Mouse (Mus musculus) naive thymus-derived CD4-positive, alpha-beta T cell, adult 2 months (primary cell): ENCODE data around the gene Gnpat.

Experiments used
- DNase-seq: peaks from one replicate; pipeline ENCODE4 v3.0.0-alpha.2; 2011; ENCODE audit warnings: low read depth

The Gnpat gene

DNA sequence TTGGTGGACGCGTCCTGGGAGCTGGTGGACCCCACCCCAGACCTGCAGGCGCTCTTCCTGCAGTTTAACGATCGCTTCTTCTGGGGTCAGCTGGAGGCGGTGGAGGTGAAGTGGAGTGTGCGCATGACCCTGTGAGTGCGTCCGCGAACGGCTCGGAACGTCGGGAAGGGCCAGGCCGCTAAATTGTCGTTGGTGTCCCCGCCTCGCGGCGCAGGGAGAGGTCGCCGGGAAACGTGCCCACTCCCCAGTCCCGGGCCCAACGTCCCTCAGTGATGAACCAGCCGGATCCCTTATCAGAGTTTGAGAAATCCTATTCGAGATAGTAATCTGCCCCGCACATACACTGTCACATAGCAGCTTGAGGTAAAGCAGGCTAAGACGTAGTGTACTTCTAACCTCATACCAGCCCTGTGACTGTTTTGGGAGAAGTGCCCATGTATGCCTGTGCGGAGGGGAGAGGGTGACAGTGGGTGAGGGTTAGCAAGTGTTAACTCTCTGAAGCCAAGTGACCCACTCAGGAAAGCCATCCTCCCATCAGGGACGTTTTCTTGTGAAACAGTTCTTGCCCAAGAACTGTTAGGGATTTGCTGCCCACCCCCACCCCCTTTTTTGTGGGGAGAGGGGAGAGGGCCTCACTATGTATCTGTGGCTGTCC is 35.5 kb downstream of the Gnpat start:
- no peak for DNase-seq

- no peak for DNase-seq
Measured at GRCm38 (mm10) chr8:124903198-124903597, 40.4 kb downstream of the Gnpat start.

GRCm38 (mm10) chr8:124905482-124905881 is 42.6 kb downstream of the Gnpat start:
- no peak for DNase-seq

DNA sequence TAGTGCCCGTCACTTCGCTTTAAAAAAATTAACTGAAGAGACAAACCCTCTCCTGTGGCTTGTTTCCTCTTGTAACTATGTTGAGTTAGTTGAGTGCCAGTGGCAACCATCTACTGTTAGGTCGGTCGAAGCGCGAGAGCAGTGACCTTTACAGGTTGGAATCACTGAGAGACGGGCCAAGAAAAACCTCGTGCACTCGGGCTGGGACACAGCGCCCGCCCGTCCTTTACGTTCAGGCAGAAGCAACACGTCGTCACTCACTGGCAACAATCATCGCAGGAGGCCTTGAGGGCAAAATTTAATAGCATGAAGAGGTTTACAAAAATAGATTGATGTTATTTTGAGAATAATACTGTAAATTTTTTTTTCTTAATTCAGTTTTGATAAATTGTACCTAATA is 47.1 kb downstream of the Gnpat start:
- no peak for DNase-seq

- no peak for DNase-seq
Measured at GRCm38 (mm10) chr8:124910349-124910748, 47.5 kb downstream of the Gnpat start.

DNA sequence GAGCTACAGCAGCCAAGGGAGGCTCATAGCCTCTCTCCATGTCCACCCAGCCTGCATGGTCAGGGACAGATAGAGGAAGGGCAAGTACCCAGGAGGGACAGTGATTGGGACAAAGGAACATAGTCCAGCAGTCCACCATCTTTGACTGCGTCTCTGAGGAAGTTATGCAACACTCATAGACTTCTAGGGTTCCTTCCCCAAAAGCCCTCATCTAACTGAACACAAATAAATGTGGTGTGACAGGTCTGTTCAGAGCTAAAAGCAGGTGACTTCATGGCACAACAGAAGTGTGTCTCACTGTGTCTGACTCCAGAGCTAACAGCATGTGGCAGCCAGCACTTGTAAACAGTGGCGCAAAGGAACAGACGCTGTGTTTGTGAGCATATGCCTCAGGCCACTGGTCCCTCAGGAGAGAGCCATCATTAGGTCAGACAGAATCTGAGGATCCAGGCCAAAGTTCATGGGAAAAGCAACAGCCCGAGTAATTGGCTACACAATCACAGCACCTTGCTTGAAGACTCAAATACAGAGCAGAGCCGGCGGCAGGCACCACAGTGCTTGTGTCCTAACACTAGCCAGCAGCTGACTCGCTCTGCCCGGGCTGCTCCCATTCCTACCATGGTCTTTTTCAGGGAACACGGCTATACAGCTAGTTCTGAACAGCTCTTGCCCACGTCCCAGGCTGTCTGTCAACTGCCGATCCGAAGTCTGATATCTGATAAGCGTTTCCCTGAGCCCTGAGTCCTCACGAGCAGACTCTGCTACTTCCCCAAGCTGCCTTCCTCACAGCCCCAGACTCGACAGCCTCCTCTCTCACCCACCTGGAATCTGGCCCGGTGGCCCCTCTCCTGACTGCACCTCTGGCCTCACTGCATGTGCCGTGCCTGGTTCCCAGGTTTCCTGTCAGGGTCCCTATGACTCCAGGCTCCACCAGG is 49.4 kb downstream of the Gnpat start:
- no peak for DNase-seq

DNA sequence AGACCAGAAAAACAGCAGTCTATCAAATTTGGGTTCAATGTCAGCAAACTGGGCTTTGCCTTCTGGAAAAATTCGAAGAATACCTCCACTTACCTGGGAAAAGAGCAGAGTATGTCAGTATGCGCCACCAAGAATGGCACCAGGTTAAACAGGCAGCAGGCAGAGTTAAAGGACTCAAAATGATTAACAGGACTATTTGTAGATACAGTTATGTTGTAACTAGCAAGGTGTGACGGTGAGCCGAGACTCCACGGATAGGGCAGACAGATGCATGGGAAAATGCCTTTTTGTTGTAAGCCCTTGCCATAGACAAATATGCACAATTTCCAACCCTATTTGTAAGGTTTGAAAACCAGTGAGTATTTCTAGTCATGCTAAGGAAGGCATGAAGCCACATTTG is 51.2 kb downstream of the Gnpat start:
- DNase-seq, result no peak

DNA sequence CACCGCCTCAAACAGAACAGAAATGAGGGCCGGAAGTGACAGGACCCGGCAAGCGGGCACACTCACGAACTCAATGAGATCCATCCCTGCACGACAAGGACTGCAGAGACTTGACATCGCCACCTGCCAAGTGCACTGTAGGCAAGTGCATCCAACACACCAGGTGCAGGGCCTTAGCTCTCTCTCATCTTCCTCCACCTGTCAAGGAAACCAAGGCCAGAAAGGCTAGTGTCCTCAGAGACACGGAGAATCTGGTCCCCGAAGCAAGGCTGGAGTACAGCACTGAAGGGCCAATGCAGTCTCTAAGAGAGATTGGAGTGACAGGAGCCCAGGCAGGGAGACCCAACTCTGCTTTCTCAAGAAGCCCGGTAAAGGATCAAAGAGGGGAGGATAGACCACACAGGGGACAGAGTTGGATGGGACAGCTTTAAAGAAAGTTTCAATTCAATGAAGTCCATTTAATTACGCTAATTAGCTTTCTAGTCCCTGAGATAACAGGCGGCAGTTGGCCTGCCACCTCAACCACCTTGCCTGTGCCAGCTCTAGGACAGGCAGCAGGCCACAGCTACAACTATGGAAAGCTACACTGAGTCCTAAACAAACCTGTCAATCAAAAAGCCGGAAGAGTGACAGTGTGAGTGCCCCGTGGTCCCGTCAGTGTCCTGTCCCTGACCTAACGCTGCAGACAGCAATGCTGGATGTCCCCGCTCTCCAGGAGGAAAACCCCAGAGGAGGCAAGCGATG is 55.1 kb downstream of the Gnpat start:
- DNase-seq, result no peak

DNA sequence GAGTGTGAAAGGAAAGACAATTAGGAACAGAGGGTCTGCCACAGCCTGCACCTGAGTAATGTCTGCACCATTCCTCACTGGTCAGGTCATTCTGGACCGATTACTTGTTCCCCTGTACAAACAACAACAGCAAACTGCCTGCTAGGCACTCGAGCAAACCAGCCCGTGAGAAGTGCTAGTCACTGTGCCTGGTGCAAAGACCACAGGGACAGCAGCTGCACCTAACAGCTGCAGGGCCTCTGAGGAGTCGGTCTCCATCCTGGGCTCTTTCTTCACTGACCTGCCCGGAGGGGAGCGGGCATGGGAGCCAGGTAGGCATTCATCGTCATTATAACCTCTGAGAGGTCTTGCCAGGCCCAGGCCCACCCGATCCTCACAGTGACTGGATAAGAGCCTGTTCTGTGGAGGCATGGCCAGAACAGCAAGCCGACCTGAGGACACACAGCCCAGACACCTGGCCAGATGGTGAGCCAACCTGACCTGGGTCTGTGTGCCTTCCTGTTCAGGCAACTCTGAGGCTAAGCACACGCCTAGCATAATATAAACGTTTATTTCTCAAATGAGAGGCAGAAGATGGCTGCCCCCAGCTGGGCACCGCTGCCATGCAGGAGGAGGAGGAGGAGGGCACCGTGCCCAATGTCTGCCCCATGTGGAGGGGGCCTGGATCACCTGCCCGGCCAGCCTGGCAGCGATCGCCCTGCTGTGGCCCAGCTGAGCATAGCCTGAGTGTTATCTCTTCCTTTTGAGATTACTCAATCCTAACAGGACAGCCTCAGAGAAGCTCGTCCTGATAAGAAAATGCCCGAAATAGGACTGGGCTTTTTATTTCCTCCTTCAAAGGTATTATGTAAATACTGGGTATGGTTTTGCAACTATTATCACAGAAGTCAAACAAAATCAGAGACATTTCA is 58.8 kb downstream of the Gnpat start:
- no peak for DNase-seq

DNA sequence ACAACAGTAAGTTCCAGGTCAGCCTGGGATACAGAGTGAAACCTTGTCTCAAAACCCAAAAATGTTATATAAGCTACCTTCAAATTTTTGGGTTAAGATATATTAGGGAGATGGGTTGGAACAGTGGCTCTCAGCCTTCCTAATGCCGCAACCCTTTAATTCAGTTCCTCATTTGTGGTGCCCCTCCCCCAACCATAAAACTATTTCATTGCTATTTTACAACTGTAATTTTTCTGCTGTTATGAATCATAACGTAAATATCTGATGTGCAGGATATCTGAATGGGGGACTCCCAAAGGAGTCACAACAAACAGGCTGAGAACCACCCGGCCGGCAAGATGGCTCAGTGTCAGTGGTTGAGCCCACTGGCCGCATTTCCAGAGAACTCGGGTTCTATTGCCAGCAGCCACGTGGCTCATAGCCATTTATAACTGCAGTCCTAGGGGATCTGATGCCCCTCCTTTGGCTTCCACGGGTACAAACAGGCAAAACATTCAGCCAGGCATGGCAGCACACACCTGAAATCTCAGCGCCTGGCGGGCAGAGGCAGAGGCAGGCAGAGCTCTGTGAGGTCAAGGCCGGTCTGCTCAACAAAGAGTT is 59.8 kb downstream of the Gnpat start:
- no peak for DNase-seq

DNA sequence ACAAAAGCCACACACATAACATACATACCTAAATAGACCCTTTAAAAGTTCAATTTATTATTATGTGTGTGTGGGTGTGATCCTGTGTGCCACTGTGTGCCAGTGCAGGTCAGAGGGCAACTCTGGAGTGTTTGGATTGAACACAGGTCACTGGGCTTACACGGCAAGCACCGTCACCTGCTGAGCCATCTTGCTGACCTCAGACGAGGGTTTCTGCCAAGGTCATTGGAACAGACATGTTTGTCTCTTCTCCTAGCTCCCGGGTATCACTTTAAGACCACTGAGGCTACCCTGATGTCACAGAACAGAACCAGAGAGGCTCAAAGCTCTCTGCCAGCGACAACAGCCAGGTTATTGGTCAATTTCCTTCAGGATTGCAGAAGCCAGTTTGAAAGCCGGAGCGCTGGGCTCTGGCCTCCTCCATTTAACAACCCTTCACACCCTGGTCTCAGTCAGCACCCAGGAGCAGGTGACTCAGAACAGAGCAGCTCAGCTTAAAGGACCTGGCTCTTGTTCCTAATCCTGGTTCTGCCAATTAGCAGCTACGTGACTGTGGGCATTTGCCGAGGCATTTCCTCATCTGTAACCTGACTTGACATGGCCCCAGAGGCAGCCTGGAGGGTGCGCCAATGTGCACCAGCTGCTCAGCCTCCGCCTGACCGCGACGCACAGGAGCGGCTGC is 61.3 kb downstream of the Gnpat start:
- DNase-seq, result no peak

GRCm38 (mm10) chr8:124925544-124926266 is 62.9 kb downstream of the Gnpat start:
- DNase-seq, result peak; percentile 28

DNA sequence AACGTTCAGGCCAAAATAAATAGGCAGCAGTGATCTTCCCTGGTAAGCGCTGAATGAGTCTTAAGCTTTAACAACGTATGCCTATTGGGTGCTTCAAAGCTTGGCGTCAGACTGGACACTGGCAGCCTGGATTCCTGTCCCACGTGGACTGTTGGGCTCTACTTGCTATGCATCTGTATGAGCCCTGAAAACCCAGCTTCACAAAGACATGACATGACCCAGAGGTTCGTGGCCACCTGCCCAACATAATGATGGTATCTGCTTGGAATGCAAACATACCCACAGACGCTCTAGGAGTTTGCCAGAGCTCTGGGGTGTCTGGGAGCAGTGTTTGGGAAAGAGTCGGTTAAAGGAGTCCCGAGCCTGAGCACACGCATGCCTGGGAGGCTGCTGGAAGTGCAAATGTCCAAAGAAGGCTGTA is 63.5 kb downstream of the Gnpat start:
- DNase-seq, result no peak

GRCm38 (mm10) chr8:124929006-124929405 is 66.2 kb downstream of the Gnpat start:
- no peak for DNase-seq

- DNase-seq, result no peak
Measured at GRCm38 (mm10) chr8:124930086-124930485, 67.3 kb downstream of the Gnpat start.

DNA sequence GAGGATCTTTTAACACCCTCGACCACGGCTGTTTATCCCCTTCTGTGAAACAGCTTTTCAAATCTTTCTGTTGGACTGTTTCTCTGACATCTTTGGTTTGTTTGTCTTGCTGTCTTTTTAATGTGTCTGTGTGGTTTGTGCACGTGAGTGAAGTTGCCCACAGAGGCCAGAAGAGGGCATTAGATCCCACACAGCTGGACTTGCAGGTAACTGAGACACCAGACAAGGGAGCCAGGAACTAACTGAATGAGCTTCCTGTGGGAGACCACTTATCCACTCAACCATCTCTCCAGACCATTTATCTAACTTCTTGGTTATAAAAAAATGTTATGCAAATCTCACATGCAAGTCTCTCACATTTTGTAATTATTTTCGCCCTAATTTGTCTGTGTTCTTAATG is 67.8 kb downstream of the Gnpat start:
- DNase-seq, result no peak

DNA sequence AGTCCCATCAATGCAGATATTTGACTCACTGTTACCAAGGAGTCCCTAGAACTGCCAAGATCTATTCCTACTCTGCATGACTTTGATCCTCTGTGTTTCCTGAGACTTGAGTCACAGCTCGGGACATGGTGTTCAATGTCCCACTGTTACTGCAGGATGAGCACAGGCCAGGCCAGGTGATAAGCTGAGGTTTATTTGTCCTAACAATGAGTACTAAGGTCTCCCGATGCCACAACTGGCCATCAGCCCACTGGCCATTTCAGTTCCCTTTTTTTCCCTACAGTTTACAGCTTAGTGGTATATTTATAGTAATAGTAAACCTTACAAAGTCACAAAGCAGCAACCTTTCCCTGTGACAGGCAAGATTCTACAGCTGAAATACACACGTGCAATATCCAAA is 69.6 kb downstream of the Gnpat start:
- no peak for DNase-seq

GRCm38 (mm10) chr8:124935116-124935515 is 72.3 kb downstream of the Gnpat start:
- no peak for DNase-seq

GRCm38 (mm10) chr8:124936699-124937098 is 73.9 kb downstream of the Gnpat start:
- no peak for DNase-seq

DNA sequence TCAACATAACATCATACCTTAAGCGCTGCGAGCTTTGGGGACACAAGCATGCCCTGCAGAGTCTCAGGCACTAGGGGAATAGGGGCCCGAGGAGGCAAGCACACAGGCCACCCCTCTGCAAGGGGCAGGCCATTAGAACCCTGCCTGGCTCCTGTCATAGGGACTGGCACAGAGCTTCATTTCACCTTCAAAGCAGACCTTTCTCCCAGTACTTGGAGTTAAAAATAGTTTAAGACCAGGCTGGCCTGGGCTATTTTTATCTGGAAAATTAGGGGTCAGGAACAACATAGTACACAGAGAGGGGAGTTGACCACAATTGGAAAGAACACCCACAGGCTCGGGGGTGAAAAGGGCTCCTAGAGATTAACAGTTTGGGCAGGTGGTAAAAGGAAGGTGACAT is 74.5 kb downstream of the Gnpat start:
- no peak for DNase-seq
